Mouse (Mus musculus) midbrain, embryonic 13.5 days (tissue): Measurements from ENCODE around the gene Clec11a. TPM values are rescaled to one million over a fixed set of nuclear protein-coding genes. Genes with fewer than 3 reads are reported as not detected.
A peak's percentile ranks its signal among the peaks of the same experiment; 100 is the strongest.

Source experiments
- ATAC-seq: fragments of 200-750 bp; cut with Nextera tagmentation; 2 replicates; pipeline ENCODE4 v1.8.0; 2017; ENCODE audit warnings: mild to moderate bottlenecking, moderate TSS enrichment, moderate library complexity
- H3K27ac ChIP-seq: fragments of 300-500 bp; sonication (generic); 2 replicates; pipeline ENCODE4 v1.5.1; 2015; ENCODE audit warnings: inconsistent platforms, mild to moderate bottlenecking, moderate library complexity
- H3K27me3 ChIP-seq: fragments of 300-500 bp; sonication (generic); 2 replicates; pipeline ENCODE4 v1.6.1; 2015; ENCODE audit warnings: mild to moderate bottlenecking, inconsistent platforms
- H3K36me3 ChIP-seq: fragments of 300-500 bp; sonication (generic); 2 replicates; pipeline ENCODE4 v1.6.1; 2015; ENCODE audit warnings: mild to moderate bottlenecking, inconsistent platforms
- H3K4me1 ChIP-seq: fragments of 300-500 bp; sonication (generic); replicated peaks from 2 replicates; pipeline ENCODE4 v1.6.1; 2015; ENCODE audit warnings: inconsistent platforms
- H3K4me2 ChIP-seq: fragments of 300-500 bp; sonication (generic); replicated peaks from 2 replicates; pipeline ENCODE4 v1.6.1; 2015; ENCODE audit warnings: moderate library complexity, mild to moderate bottlenecking, inconsistent platforms
- H3K4me3 ChIP-seq: fragments of 300-500 bp; sonication (generic); replicated peaks from 2 replicates; pipeline ENCODE4 v1.5.1; 2015; ENCODE audit warnings: mild to moderate bottlenecking, inconsistent platforms
- H3K9ac ChIP-seq: fragments of 300-500 bp; sonication (generic); replicated peaks from 2 replicates; pipeline ENCODE4 v1.6.1; 2015; ENCODE audit warnings: mild to moderate bottlenecking, inconsistent platforms
- H3K9me3 ChIP-seq: fragments of 300-500 bp; sonication (generic); 2 replicates; pipeline ENCODE4 v1.6.1; 2016; ENCODE audit warnings: mild to moderate bottlenecking, inconsistent platforms
- WGBS: fragments of 180-500 bp; shearing (Covaris S2); methylation state at CpG from one replicate; pipeline ENCODE4 v1.1.7; 2015; 5-methylcytosine and 5-hydroxymethylcytosine counted together
- polyA plus RNA-seq: library from polyadenylated mRNA; unstranded; fragments of >200 nt; fragmentation: Nextera tagmentation; extraction: Ambion mirVana; gene quantifications from 2 replicates; pipeline ENCODE4 v1.2.1, GENCODE M21; 2015

Gene Clec11a
- polyA plus RNA-seq, 1 experiment from 2014 or later: 3.7 TPM

DNA sequence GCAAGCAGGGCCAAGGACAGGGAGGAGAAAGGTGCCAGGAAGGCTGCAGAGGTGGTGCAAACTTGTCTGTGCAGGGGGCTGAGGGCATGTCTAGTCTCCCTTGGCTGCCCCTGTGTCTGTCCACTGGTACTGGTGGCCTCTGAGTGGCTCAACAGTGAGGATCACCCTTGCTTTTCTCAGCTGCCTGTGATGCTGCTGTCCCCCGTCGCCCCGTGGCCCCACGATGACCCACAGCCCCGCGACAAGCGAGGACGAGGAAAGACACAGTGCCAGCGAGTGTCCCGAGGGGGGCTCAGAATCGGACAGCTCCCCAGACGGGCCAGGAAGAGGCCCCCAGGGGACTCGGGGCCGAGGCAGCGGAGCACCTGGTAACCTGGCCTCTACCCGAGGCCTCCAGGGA, 5.8 kb upstream of the Clec11a start:
- peaks cover 40% of the 10 kb centered on the region for H3K36me3 ChIP-seq
- no peaks in the 10 kb centered on the region for H3K9me3 ChIP-seq
- WGBS: 71% methylated on average over 16 of the region's 16 CpGs

DNA sequence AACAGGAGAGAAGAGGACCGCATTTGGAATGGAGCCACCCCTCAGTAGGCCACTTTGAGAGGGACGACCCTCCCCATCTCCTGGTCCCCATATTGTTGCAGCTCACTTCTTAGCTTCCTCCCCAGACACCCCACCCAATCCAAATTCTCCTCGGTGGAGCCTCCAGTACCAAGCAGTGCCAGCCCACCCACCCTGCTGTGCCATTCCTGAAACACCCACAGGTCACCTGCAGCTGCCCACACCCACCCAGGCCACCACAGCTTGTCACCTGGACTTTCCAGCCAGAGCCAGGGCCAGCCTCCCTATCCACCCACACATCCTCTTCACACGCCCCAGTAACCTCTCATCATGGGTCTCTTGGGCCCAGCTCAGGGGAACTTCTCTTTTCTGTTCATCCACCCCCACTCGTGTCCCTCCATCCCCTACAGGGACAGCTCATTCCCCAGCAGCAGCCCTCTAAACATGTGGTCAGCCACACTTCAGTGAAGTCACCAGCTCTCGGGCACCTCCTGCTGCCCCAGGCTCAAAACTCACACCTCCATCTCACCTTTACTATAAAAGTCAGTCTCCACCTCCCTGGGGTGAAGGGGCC, 5.1 kb upstream of the Clec11a start:
- peak overlapping the region; percentile 74; the same call in 1 of the 2 replicates for H3K27ac ChIP-seq
- H3K4me1 ChIP-seq: peaks cover 27% of the 10 kb centered on the region
- H3K4me3 ChIP-seq: peak overlapping the region; percentile 67
- WGBS: 20% methylated on average over 6 of the region's 6 CpGs
- peaks cover 9% of the 10 kb centered on the region; the same call in 1 of the 2 replicates for H3K27me3 ChIP-seq
- peaks cover 34% of the 10 kb centered on the region for H3K36me3 ChIP-seq
- H3K9ac ChIP-seq: peak overlapping the region; percentile 87
- H3K4me2 ChIP-seq: peak overlapping the region; percentile 93
- ATAC-seq: 0 out of 2 replicates have a peak, but pooled peaks have one; percentile 1
- no peaks in the 10 kb centered on the region for H3K9me3 ChIP-seq

More for the DNA sequence above, 5.8 kb upstream of the Clec11a start:
- peaks cover 27% of the 10 kb centered on the region for H3K4me1 ChIP-seq
- no peak for ATAC-seq
- peaks cover 3% of the 10 kb centered on the region; the same call in 1 of the 2 replicates for H3K27me3 ChIP-seq
- no peak overlapping the region for H3K4me3 ChIP-seq
- H3K4me2 ChIP-seq: peak overlapping the region; percentile 93; the same call in 1 of the 2 replicates
- H3K9ac ChIP-seq: no peak overlapping the region
- no peak overlapping the region for H3K27ac ChIP-seq

DNA sequence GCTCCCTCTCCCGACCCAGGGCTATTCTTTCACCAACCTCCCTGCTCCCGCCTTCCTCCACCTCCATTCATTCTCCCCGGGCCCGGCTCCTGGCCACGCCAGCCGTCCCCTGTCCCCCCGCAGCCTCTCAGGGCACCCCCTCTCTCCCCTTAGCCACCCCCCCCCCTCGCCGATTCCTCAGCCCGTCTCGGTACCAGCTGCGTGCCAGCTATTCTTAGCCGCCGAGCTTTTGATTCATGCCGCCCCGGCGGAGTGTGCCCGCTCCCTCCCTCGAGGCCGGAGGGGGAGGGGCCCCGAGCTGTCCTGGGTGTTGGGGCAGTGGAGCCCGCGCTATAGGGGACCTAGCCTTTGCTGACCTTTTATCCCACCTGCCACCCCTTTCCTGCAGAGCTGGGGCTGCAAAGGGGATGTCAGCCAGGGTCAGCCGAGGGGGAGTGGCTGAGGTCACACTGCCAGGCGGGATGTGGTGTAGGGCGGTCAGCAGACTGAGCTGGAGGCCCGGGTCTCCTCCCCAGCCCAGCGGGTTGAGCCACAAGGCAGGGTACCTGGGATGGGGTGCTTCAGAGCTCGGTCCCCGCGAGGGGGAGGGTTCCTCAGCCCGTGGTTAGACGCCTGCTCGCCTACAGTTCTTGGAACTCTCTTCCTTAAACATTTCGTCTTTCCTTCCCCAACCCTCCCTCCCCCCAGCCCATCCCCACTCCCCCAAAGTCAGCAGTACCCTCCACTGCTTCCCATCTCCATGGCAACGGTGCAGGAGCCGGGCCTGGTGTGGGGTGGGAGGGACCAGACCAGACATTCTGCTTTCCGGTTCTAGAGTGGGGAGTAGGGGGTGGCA, 4.4 kb upstream of the Clec11a start:
- Histone ChIP-seq H3K4me3 (peak overlapping the region; percentile 67), H3K27ac (peak overlapping the region; percentile 74), H3K4me1 (peaks cover 28% of the 10 kb centered on the region), H3K36me3 (peaks cover 27% of the 10 kb centered on the region), H3K27me3 (peaks cover 12% of the 10 kb centered on the region; the same call in 1 of the 2 replicates), H3K4me2 (peak overlapping the region; percentile 93), H3K9ac (peak overlapping the region; percentile 87), H3K9me3 (no peaks in the 10 kb centered on the region)
- ATAC-seq: peak; percentile 53
- 0% methylated on average over 35 of the region's 38 CpGs for WGBS

DNA sequence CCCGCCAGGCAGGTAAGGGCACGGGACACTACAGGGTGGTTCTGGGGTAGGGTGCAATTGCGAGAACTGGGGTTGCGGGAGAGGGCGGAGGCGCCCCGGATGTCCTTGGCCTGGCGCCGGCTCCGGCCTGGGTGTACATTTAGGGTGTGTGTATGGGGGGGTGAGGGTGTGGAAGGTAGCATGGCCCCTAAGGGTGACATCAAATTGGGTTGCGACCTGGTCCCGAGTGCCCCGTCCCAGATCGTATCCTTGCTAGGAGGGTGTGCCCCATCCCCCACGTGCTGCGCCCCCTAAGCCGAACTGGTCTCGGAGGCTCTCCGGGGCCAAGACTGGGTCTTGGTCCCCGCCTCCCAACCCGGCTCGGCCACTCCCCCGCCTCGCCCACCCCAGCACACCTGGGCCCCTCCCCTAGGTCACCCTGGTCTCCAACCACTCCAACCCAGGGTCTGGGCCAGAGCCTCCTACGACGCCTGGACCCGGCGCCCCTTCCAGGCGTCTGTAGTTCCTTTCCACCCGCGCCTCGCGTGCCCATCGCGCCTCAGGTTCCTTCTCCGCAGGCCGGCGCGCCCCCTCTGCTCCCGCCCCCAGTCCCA, 3.7 kb upstream of the Clec11a start:
- peak overlapping the region; percentile 67 for H3K4me3 ChIP-seq
- H3K9ac ChIP-seq: peak overlapping the region; percentile 87
- H3K36me3 ChIP-seq: peaks cover 21% of the 10 kb centered on the region
- peak; percentile 51 for ATAC-seq
- H3K4me1 ChIP-seq: peaks cover 35% of the 10 kb centered on the region
- no peaks in the 10 kb centered on the region for H3K9me3 ChIP-seq
- peaks cover 12% of the 10 kb centered on the region; the same call in 1 of the 2 replicates for H3K27me3 ChIP-seq
- H3K27ac ChIP-seq: peak overlapping the region; percentile 74
- under 1% methylated on average over 36 of the region's 40 CpGs for WGBS
- H3K4me2 ChIP-seq: peak overlapping the region; percentile 93

DNA sequence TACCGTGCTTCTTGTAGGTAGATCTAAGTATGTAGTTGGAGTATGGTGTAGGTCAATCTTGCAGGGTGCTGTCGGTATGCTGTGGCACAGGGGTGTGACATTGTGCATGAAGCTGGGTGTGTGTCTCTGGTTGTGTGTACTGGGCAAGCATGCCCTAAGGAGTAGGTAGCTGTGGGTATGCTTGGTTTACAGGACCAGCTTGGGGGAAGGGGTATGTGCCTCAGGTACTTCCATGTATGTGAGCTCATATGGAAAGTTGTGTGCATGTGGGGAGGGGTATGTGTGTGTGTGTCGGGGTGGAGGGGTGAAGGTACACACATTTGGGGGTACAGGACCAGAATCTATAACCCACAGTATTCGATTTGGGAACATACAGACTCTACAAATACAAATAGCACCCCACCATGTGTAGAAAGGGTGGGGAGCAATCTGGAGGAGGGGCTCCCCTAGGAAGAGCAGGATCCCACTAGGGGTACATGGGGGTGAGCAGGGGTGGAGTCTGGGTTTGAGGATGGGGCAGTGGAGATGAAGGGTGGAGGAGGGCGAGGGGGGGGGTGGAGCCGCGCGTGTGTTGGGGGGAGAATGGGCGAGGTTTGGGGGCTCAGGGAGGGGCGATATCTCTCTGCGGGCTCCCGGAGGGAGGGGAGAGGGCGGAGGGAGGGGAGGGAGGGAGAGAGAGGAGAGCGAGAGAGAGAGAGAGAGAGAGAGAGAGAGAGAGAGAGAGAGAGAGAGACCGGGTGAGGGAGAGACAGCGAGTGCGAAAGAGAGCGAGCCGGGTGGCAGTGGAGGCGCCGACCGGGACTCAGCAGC, 3.0 kb upstream of the Clec11a start, which contains the start of gene Shank1:
Gene Shank1 (plus strand): TSS at position 779 of the 810 bp plus-strand sequence.
- no peak for ATAC-seq
- WGBS: 24% methylated on average over 11 of the region's 22 CpGs
- H3K27me3 ChIP-seq: peaks cover 12% of the 10 kb centered on the region; the same call in 1 of the 2 replicates

DNA sequence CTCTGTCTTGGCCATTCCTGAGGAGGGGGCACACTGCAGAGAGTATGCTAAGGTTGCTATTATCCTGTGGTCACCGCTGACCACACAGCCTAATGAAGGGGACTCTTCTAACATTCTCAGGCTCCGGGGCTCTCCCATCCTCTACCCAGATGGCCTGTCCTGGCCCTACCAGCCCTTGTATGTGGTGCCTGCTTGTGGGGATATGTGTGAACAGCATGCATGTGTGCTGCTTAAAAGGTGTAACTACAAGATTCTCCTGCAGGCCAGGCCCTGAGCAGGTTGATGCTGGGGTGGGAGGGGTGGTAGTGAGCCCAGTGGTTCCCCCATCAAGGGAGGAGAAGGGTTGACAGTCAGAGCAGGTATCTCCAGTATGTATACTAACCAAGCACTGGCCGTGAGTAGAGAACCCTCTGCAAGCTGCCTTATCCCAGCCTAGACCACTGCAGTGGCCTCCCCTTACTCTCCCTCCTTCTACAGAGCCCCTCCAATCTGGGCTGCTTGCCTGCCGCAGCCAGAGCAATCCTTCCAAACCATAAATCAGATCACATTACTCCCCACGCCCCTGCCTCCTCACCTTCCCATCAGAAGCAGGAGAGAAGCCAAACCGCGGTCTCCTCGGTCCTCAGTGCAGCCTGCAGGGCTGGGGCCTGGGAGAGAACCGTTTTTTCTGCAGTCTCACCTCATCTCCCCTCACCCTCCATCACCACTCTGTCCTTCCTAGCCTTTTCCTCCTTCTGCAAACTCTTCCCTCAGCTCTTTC, 739 bp upstream of the Clec11a start:
- 55% methylated on average over 9 of the region's 9 CpGs for WGBS
- Histone ChIP-seq H3K9ac (no peak overlapping the region), H3K9me3 (no peaks in the 10 kb centered on the region), H3K4me2 (no peak overlapping the region), H3K4me1 (peaks cover 46% of the 10 kb centered on the region), H3K27ac (no peak overlapping the region), H3K36me3 (peaks cover under 1% of the 10 kb centered on the region), H3K4me3 (no peak overlapping the region), H3K27me3 (peaks cover 12% of the 10 kb centered on the region; the same call in 1 of the 2 replicates)
- no peak for ATAC-seq

More for the DNA sequence above, 3.0 kb upstream of the Clec11a start, which contains the start of gene Shank1:
- Histone ChIP-seq H3K4me2 (peak within 1 kb of the TSS; percentile 93), H3K36me3 (peaks cover 20% of the 10 kb centered on the region), H3K4me3 (peak within 1 kb of the TSS; percentile 67), H3K27ac (peak within 1 kb of the TSS; percentile 74), H3K4me1 (peaks cover 36% of the 10 kb centered on the region), H3K9ac (peak within 1 kb of the TSS; percentile 87), H3K9me3 (no peaks in the 10 kb centered on the region)

DNA sequence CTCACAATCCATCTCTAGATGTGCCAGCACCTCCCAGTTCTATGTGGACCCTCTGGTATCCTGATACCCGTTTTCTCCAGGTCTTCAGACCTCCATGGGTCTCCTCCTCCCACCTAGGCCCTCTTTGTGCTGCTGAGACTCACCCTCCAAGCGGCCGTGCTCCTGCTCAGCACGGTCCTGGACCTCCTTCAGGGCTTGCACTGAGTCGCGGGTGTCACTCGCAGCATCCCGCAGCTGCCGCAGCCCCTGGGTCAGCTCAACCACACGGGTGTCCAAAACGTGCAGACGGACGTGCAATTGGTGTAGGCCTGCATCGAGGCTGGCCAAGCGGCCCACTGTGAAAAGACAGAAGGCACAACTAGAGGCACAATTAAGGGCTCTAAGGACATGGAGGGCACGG, 1.0 kb downstream of the Clec11a start:
- H3K27ac ChIP-seq: peak overlapping the region; percentile 97
- H3K36me3 ChIP-seq: no peaks in the 10 kb centered on the region
- ATAC-seq: no peak
- H3K27me3 ChIP-seq: peaks cover 12% of the 10 kb centered on the region; the same call in 1 of the 2 replicates
- H3K9me3 ChIP-seq: no peaks in the 10 kb centered on the region
- peak overlapping the region; percentile 74 for H3K4me3 ChIP-seq
- peak overlapping the region; percentile 75 for H3K4me2 ChIP-seq
- peaks cover 28% of the 10 kb centered on the region for H3K4me1 ChIP-seq
- H3K9ac ChIP-seq: no peak overlapping the region; the same call in 1 of the 2 replicates
- 9% methylated on average over 16 of the region's 16 CpGs for WGBS

DNA sequence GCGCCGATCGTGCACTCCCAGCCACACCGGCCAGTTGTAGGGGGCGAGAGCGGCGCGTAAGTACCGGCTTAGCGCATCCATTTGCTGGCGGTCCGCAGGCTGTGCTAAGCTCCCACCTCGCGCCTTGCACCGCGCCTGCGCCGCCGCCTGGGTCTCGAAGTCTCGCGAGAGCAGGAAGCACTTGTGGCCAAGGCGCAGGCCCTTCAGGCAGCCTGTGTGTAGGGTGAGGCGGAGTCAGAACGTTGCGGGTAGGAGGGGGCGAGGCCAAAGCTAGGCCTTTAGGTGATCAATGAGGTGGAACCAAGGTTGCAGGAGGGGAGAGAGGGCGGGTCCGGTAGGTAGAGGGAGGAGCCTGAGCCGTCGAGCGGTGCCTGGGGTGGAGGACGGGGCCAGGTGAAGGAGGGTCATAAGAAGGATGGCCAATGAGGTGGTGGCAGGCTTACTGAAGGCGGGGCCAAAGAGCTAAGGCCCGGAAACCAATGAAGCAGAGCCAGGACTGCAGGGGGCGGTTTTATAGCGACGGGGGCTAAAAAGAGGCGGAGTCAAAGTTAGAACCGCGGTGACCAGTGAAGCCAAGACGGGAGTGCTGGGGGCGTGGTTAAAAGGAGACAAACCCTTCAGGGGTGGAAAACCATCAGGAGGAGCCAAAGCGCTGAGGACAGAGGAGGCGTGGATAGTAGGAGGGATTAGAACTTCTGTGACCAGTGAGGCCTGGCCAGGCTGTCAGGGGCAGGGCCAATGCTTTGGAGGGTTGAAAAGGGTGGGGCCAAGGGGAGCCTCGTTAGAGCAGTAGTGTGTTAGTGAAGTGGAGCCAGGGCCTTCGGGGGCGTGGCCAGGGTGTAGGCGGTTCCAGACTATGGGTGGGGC, 1.7 kb downstream of the Clec11a start:
- peak overlapping the region; percentile 74 for H3K4me3 ChIP-seq
- ATAC-seq: peak; percentile 94
- WGBS: under 1% methylated on average over 49 of the region's 49 CpGs

DNA sequence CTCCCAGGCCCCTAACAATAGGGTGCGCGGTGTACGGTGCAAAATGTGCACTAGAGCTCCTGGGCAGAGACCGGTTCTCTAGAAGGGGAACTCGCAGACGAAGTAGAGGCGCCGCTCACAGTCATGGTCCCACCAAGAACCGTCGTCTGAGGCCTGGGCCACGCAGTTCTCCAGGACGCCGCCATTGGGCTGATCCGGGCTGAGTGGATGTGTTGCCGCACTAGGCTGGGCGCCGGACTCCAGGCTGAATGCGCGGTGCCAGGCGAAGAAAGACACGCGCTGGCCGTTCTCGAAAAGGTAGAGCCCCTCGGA, 2.3 kb downstream of the Clec11a start:
- peak overlapping the region; percentile 94 for H3K9ac ChIP-seq
- no peaks in the 10 kb centered on the region for H3K36me3 ChIP-seq
- peak overlapping the region; percentile 75 for H3K4me2 ChIP-seq
- H3K4me1 ChIP-seq: peaks cover 20% of the 10 kb centered on the region
- peak overlapping the region; percentile 97 for H3K27ac ChIP-seq
- peaks cover 12% of the 10 kb centered on the region; the same call in 1 of the 2 replicates for H3K27me3 ChIP-seq
- H3K9me3 ChIP-seq: no peaks in the 10 kb centered on the region
- peak; percentile 49; the same call in 1 of the 2 replicates for ATAC-seq
- peak overlapping the region; percentile 74 for H3K4me3 ChIP-seq
- WGBS: under 1% methylated on average over 25 of the region's 25 CpGs

More for the DNA sequence above, 1.7 kb downstream of the Clec11a start:
- peak overlapping the region; percentile 97 for H3K27ac ChIP-seq
- peak overlapping the region; percentile 94 for H3K9ac ChIP-seq
- no peaks in the 10 kb centered on the region for H3K9me3 ChIP-seq
- no peaks in the 10 kb centered on the region for H3K36me3 ChIP-seq
- peak overlapping the region; percentile 75 for H3K4me2 ChIP-seq
- H3K4me1 ChIP-seq: peaks cover 23% of the 10 kb centered on the region
- H3K27me3 ChIP-seq: peaks cover 12% of the 10 kb centered on the region; the same call in 1 of the 2 replicates
